Mouse (Mus musculus) heart, postnatal 0 days (tissue): ENCODE measurements at regions not wholly inside any gene's neighbourhood (a gene's known extent, or its start where the extent isn't known, plus 50 kb on each side); places are given as distances from the start of the nearest gene placed in this dataset.

Experiments used
- ATAC-seq: fragments of 200-750 bp; cut with Nextera tagmentation; 2 replicates; pipeline ENCODE4 v1.8.0; 2017; ENCODE audit warnings: low read depth, moderate number of reproducible peaks, moderate library complexity; ENCODE audit not compliant: insufficient read depth
- DNase-seq: peaks from one replicate; pipeline ENCODE4 v3.0.0-alpha.2; 2016; ENCODE audit warnings: low spot score
- H3K27ac ChIP-seq: fragments of 300-500 bp; sonication (generic); 2 replicates; pipeline ENCODE4 v1.5.1; 2014; ENCODE audit warnings: low read depth, mild to moderate bottlenecking
- H3K27me3 ChIP-seq: fragments of 300-500 bp; sonication (generic); 2 replicates; pipeline ENCODE4 v1.6.1; 2014; ENCODE audit warnings: low read length, mixed read lengths; ENCODE audit not compliant: control insufficient read depth, insufficient read depth
- H3K36me3 ChIP-seq: fragments of 300-500 bp; sonication (generic); replicated peaks from 2 replicates; pipeline ENCODE4 v1.6.1; 2014; ENCODE audit warnings: low read length, mixed read lengths; ENCODE audit not compliant: control insufficient read depth, insufficient read depth
- H3K4me1 ChIP-seq: fragments of 300-500 bp; sonication (generic); 2 replicates; pipeline ENCODE4 v1.6.1; 2014; ENCODE audit warnings: antibody characterized with exemption; ENCODE audit not compliant: control insufficient read depth, insufficient read depth
- H3K4me2 ChIP-seq: fragments of 300-500 bp; sonication (generic); 2 replicates; pipeline ENCODE4 v1.6.1; 2014; ENCODE audit warnings: low read depth, mild to moderate bottlenecking, low read length, moderate library complexity
- H3K4me3 ChIP-seq: fragments of 300-500 bp; sonication (generic); 2 replicates; pipeline ENCODE4 v1.5.1; 2014; ENCODE audit warnings: low read depth, low read length
- H3K9ac ChIP-seq: fragments of 300-500 bp; sonication (generic); replicated peaks from 2 replicates; pipeline ENCODE4 v1.6.1; 2014; ENCODE audit warnings: low read depth, low read length, mixed read lengths
- H3K9me3 ChIP-seq: fragments of 300-500 bp; sonication (generic); replicated peaks from 2 replicates; pipeline ENCODE4 v1.6.1; 2016; ENCODE audit warnings: low read length; ENCODE audit not compliant: control insufficient read depth
- CTCF ChIP-seq: IDR thresholded peaks from 2 replicates; pipeline ENCODE4 v1.5.1; 2016; ENCODE audit warnings: antibody characterized with exemption, control low read depth, low read depth
- EP300 ChIP-seq: IDR thresholded peaks from 2 replicates; pipeline ENCODE4 v1.6.1; 2016; ENCODE audit warnings: antibody characterized with exemption, low read depth
- WGBS: fragments of 180-500 bp; shearing (Covaris S2); extraction: QIAGEN DNeasy Blood & Tissue Kit; methylation state at CpG from one replicate; pipeline ENCODE4 v1.1.7; 2014; 5-methylcytosine and 5-hydroxymethylcytosine counted together

DNA sequence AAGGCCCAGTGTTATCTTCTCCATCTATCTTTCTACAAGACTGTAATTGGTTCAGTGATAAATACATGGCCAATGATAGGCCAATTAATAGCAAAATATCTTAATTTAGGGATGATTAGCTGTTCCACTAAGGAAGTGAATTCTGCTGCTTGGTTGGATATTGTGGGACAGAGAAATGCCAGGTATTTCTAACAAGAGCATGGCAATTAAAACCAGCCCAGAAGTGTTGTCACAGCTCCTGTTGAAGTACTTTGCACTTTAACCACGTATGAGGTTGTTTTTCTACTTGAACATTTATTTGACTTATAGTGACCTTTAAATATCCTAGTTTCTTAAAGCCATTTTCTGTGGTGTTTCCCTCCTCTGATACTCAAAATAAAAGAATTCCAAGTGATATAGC lies 65.7 kb upstream of the Acsl4 start:
- Histone ChIP-seq H3K9me3 (no peaks in the 10 kb centered on the region), H3K36me3 (no peaks in the 10 kb centered on the region), H3K27ac (no peak overlapping the region), H3K27me3 (no peaks in the 10 kb centered on the region), H3K9ac (no peak overlapping the region), H3K4me2 (no peak overlapping the region), H3K4me3 (no peak overlapping the region), H3K4me1 (no peaks in the 10 kb centered on the region)
- TF ChIP-seq EP300 (no peak), CTCF (no peak)
- ATAC-seq (no peak), DNase-seq (no peak)
- 50% methylated on average over 1 of the region's 1 CpGs for WGBS

GRCm38 (mm10) chrX:142464174-142464573 lies 73.8 kb upstream of the Acsl4 start:
- H3K27me3 ChIP-seq, result no peaks in the 10 kb centered on the region
- H3K27ac ChIP-seq, result no peak overlapping the region
- ATAC-seq, result no peak

GRCm38 (mm10) chrX:142464756-142465155 lies 74.4 kb upstream of the Acsl4 start:
- DNase-seq (no peak), ATAC-seq (no peak)
- Histone ChIP-seq H3K4me3 (no peak overlapping the region), H3K4me1 (no peaks in the 10 kb centered on the region), H3K36me3 (no peaks in the 10 kb centered on the region), H3K27ac (no peak overlapping the region), H3K9ac (no peak overlapping the region), H3K9me3 (no peaks in the 10 kb centered on the region), H3K27me3 (no peaks in the 10 kb centered on the region), H3K4me2 (no peak overlapping the region)
- 60% methylated on average over 6 of the region's 6 CpGs for WGBS
- TF ChIP-seq EP300, result no peak
- TF ChIP-seq CTCF, result no peak

More at GRCm38 (mm10) chrX:142464174-142464573, 73.8 kb upstream of the Acsl4 start:
- DNase-seq, result no peak
- H3K4me1 ChIP-seq, result no peaks in the 10 kb centered on the region
- no peaks in the 10 kb centered on the region for H3K9me3 ChIP-seq
- 51% methylated on average over 2 of the region's 2 CpGs for WGBS
- H3K4me2 ChIP-seq, result no peak overlapping the region
- H3K36me3 ChIP-seq, result no peaks in the 10 kb centered on the region
- no peak overlapping the region for H3K9ac ChIP-seq
- TF ChIP-seq CTCF, result no peak
- no peak for TF ChIP-seq EP300
- H3K4me3 ChIP-seq, result no peak overlapping the region

- DNase-seq, result no peak
- no peak overlapping the region for H3K9ac ChIP-seq
- no peak for TF ChIP-seq CTCF
- TF ChIP-seq EP300, result no peak
- no peaks in the 10 kb centered on the region for H3K4me1 ChIP-seq
- ATAC-seq, result no peak
- no peaks in the 10 kb centered on the region for H3K36me3 ChIP-seq
- no peaks in the 10 kb centered on the region for H3K27me3 ChIP-seq
- WGBS, result 25% methylated on average over 5 of the region's 5 CpGs
- no peak overlapping the region for H3K4me2 ChIP-seq
- no peak overlapping the region for H3K4me3 ChIP-seq
- H3K9me3 ChIP-seq, result no peaks in the 10 kb centered on the region
- no peak overlapping the region for H3K27ac ChIP-seq
These were observed 77.5 kb upstream of the Acsl4 start for GRCm38 (mm10) chrX:142467850-142468256.

GRCm38 (mm10) chrX:142468388-142468787 lies 78.1 kb upstream of the Acsl4 start:
- Histone ChIP-seq H3K4me2 (no peak overlapping the region), H3K4me3 (no peak overlapping the region), H3K9me3 (no peaks in the 10 kb centered on the region), H3K9ac (no peak overlapping the region), H3K27me3 (no peaks in the 10 kb centered on the region), H3K4me1 (no peaks in the 10 kb centered on the region), H3K27ac (no peak overlapping the region), H3K36me3 (no peaks in the 10 kb centered on the region)
- no peak for DNase-seq
- no peak for ATAC-seq
- WGBS, result 49% methylated on average over 4 of the region's 4 CpGs
- TF ChIP-seq CTCF, result no peak
- no peak for TF ChIP-seq EP300

GRCm38 (mm10) chrX:142469048-142469634 lies 78.8 kb upstream of the Acsl4 start:
- 28% methylated on average over 7 of the region's 7 CpGs for WGBS
- Histone ChIP-seq H3K27ac (no peak overlapping the region), H3K27me3 (no peaks in the 10 kb centered on the region), H3K4me1 (no peaks in the 10 kb centered on the region), H3K4me2 (no peak overlapping the region), H3K9ac (no peak overlapping the region), H3K9me3 (no peaks in the 10 kb centered on the region), H3K4me3 (no peak overlapping the region), H3K36me3 (no peaks in the 10 kb centered on the region)
- no peak for ATAC-seq
- DNase-seq, result no peak
- TF ChIP-seq CTCF, result no peak
- TF ChIP-seq EP300, result no peak
